Mouse (Mus musculus): ENCODE measurements around the gene Ubxn1.
"Not testable (repeated sequence)": the region's sequence is repeated elsewhere in the genome, so short reads cannot be mapped to it uniquely, and the experiment has no call there.

GRCm38 (mm10) chr19:8836327-8836726, 35.0 kb upstream of the Ubxn1 start:
- not testable (repeated sequence) for TF ChIP-seq CTCF, EP300 (IDR thresholded peaks at IDR 0.05; ENCODE audit: low read depth)

Measured in liver, embryonic 14.5 days (tissue).